Mouse (Mus musculus): ENCODE measurements around the gene Med16.

Med16 gene

GRCm38 (mm10) chr10:79854801-79855541, 53.8 kb downstream of the Med16 start:
- no peak; the same call in 1 of the 2 replicates for TF ChIP-seq GATA4 (IDR thresholded peaks at IDR 0.05; ENCODE audit: insufficient replicate concordance, low read length)

- TF ChIP-seq GATA4 (IDR thresholded peaks at IDR 0.05; ENCODE audit: insufficient replicate concordance, low read length): no peak
Measured at GRCm38 (mm10) chr10:79853860-79854795, 54.6 kb downstream of the Med16 start, which contains the start of gene Ptbp1. Ptbp1 (plus strand) TSS chr10:79854427.

- no peak for TF ChIP-seq GATA4 (IDR thresholded peaks at IDR 0.05; ENCODE audit: insufficient replicate concordance, low read length)
Measured at GRCm38 (mm10) chr10:79853392-79853791, 55.3 kb downstream of the Med16 start.

DNA sequence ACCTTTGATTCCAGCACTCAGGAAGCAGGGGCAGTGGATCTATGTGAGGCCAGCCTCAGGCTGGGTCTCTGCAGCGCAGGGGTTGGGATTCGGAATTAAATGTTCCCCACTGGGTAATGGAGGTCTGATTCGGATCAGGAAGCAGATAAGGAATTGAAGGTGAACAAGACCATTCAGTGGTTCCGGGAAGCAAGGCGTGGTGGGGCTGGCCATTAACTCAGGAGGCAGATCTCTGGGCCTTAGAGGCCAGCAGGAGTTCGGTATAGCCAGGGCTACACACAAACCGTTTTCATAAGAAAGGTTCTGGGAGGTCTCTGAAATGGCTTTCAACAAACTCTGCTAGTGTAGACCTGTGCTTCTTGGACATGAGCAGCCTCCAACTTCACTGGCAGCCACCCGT, 55.9 kb downstream of the Med16 start:
- TF ChIP-seq GATA4 (IDR thresholded peaks at IDR 0.05; ENCODE audit: insufficient replicate concordance, low read length): no peak

DNA sequence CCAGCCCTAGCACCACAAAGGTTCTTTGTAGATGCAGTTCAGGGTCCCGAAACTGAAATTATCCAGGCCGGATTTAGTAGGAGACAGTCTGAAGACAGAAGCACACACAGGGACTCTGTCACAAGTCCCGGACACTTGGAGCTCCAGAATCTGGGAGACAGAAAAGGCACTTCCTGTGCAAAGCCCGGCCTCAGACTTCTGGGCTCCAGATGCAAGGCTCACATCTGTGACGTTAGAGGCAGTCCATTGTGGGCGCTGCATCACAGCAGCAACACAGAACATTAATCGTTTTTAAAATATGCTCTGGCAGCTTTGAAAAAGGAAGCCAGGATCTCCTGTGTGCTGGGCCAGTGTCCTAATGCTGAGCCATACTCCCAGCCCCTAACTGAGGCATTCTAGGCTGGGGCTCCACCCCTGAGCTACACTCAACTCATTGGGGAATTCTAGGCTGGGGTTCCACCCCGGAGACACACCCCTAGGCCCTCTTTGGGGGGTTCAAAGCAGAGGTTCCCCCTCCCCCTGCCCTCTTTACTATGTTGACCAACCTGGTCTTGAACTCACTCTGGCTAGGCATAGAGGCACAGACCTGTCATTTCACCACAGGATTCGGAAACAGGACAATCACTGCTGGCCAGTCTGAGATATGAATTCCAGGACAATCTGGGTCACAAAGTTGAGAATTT, 56.5 kb downstream of the Med16 start:
- no peak for TF ChIP-seq GATA4 (IDR thresholded peaks at IDR 0.05; ENCODE audit: insufficient replicate concordance, low read length)

- TF ChIP-seq GATA4 (IDR thresholded peaks at IDR 0.05; ENCODE audit: insufficient replicate concordance, low read length): no peak
Measured at GRCm38 (mm10) chr10:79851653-79852052, 57.1 kb downstream of the Med16 start.

DNA sequence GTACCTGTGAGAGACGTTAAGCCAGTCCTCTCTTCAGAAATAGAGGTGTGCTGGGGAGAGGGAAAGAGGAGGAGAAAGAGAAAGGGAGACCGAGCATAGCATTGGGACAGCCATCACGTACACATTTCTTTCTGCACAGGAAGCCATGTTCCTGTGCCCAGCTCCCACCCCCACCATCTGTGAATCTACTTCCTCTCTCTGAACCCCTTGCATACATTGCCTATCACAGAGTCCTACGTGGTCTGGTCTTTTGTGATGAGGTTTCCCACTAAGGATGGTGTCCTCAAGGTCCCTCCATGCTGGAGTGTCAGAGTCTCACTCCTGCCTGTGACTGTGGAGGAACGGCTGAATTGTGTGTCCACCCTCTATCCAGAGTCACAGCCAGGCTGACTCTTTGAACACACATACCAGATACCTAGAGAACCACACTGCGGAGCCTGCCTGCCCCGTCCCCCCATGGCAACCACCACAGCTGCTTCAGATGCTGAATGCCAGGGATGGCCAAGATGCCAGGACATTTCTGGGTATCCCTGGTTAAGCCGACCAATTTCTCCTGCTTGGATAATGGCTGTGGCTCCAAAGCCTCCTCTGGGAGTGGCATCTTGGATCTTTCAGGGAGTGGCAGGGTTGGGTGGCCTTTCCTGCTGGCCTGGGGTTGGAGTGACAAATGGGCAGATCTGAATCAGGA, 58.6 kb downstream of the Med16 start:
- no peak for TF ChIP-seq GATA4 (IDR thresholded peaks at IDR 0.05; ENCODE audit: insufficient replicate concordance, low read length)

DNA sequence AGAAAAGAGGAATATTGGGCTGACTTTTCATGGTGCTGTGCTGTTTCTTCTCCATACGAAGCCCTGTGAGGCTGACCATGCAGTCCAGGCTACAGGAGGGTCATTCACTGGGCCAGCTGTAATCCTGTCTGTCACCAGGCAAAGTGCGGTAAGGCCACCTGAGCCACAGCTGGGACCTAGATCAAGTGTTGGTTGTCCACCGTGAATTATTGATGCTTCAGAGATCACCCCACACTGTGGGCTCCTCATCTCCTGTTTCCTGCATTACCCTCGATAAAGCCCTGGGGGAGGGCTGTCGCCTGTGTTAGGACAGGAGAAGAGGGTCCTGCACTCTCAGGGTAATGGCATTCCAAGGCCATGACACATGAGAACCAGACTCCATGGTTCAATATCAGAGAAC, 62.2 kb downstream of the Med16 start:
- TF ChIP-seq GATA4 (IDR thresholded peaks at IDR 0.05; ENCODE audit: insufficient replicate concordance, low read length): no peak
